Mouse (Mus musculus) embryo, embryonic 10.5 days (tissue): Measurements from ENCODE around the gene Sfta2.

Experiments used
- DNase-seq: peaks from one replicate; pipeline ENCODE4 v3.0.0-alpha.2; 2015; ENCODE audit warnings: low spot score

Gene Sfta2

DNA sequence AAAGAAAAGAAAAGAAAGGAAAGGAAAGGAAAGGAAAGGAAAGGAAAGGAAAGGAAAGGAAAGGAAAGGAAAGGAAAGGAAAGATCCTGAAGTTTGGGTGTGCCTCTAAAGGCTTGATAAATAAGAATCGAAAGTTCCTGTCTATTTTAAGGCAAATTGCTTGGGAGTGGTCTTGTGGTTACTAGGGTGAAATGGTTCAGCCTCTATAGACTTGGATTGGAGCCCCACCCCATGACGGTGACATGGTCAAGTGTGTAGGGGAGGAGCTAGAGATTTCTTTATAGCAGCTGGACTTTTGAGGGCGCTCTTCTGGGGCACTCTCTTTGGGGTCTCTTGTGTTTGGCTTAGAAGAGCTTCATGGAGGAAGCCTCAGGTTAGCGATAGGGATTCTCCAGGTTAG, 7.6 kb upstream of the Sfta2 start:
- no peak for DNase-seq

GRCm38 (mm10) chr17:35594456-35594855, 6.9 kb upstream of the Sfta2 start:
- no peak for DNase-seq

GRCm38 (mm10) chr17:35597399-35597798, 4.0 kb upstream of the Sfta2 start:
- no peak for DNase-seq

- DNase-seq: no peak
These were observed 496 bp downstream of the Sfta2 start for GRCm38 (mm10) chr17:35601736-35602354.

DNA sequence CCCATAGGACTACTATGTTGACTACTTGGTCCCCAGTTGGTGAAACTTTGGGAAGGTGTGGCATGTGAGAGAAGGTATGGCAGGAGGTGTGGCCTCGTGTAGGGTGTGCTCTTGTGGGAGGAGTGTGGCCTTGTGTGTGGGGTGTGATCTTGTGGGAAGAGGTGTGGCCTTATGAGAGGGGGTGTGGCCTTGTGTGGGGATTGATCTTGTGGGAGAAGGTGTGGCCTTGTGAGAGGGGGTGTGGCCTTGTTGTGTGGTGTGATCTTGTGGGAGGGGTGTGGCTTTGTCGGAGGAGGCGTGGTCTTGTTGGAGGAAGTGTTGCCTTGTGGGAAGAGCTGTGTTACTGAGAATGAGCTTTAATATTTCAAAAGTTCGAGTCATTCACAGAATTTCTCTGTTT, 15.8 kb downstream of the Sfta2 start:
- DNase-seq: no peak

GRCm38 (mm10) chr17:35626537-35626936, 25.2 kb downstream of the Sfta2 start, which contains the start of gene Gm9573:
TSS of gene Gm9573 (minus strand) at chr17:35626637.
- DNase-seq: no peak

DNA sequence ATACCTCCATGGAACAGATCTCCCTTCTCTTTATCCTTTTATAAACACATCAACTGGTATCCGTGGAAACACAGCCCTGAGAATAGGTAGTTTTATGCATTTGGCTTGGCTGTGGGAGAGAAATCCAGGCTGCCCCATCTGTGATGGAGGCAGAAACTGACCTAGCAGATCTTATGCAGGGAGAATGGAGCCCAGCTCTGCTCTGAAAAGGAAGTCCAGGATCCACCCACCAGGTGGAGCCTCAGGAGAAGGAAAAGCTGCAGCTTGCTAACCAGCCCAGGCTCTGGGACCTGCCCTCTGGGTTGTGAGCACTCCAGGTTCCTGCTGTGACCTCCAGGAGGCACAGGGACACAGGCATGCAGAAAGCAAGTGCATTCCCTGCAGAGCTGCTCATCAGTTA, 32.6 kb downstream of the Sfta2 start:
- DNase-seq: peak; percentile 58

- peak; percentile 15 for DNase-seq
These were observed 33.9 kb downstream of the Sfta2 start for GRCm38 (mm10) chr17:35635202-35635601.

DNA sequence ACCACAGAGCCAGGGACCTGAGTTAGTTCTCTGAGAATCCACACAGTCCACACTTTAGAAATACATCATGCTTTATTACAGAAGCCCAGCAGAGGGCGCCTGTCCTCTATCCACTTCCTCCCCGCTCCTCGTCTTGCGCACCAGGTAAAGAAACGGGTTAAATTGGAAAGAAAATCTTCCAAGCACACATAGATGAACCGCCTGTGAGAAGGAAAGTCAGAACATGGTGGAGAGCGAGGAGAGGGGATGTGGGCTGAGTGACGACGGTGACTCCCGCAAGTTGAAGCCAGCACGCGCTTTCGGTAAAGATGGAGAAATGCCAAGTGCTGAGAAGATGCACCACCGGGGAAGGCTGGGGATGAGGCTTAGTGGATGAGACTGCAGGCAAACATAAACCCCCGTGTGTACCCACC, 34.4 kb downstream of the Sfta2 start:
- DNase-seq: peak; percentile 87

DNA sequence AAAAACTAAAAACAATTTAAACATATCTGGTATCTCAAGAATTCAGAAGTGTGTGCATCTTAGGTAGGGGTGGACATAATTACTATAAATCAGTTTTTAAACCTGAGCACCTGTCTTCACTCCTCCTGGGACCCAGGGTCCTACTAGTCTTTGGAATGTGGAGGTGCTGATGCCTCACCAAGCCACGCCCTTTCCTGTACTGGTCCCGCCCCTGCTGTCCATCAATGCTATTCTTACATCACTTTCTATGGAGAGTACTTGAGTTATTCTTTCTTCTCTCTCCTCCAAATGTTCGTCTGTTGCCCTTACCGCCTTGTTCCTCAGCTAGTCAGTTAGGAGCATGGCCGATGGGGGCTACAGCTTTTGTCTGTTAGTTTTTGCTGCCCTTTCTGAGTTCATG, 35.0 kb downstream of the Sfta2 start:
- DNase-seq: peak; percentile 49

DNA sequence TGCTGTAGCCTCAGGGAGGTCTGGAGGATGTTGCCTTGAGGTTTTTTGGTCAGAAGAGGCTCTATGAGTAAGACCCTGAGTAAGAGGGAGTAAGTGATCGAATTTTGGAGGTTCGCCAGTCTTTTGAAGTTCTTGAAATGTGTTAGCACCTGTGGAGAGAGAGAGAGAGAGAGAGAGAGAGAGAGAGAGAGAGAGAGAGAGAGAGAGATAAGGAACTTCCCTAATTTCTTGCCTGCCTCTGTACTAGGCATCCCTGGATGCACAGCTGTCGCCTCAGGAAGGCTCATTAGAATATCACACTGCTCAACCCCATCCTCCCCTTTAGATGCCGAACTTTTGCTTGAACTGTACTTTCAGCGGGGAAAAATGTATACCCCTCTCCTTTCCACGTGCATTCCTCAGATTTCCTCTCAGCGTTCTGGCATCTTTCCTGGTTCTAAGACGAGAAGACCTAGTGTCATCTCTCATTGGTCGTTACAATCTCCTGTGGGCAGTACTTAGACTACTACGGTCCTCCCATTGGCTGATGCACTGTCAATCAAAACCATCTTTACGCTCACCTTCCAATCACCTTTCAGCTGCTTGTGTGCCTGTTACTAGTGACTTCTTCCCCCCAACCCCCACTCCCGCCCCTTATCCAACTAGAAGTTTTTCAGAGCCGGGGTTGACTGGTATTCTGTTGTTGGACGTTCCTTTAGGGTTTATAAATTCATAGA, 37.3 kb downstream of the Sfta2 start:
- DNase-seq: peak; percentile 87

GRCm38 (mm10) chr17:35639352-35639751, 38.0 kb downstream of the Sfta2 start:
- no peak for DNase-seq

GRCm38 (mm10) chr17:35643609-35644236, 42.4 kb downstream of the Sfta2 start, which contains the start of gene Mucl3:
TSS of gene Mucl3 (minus strand) at chr17:35643695.
- DNase-seq: no peak

DNA sequence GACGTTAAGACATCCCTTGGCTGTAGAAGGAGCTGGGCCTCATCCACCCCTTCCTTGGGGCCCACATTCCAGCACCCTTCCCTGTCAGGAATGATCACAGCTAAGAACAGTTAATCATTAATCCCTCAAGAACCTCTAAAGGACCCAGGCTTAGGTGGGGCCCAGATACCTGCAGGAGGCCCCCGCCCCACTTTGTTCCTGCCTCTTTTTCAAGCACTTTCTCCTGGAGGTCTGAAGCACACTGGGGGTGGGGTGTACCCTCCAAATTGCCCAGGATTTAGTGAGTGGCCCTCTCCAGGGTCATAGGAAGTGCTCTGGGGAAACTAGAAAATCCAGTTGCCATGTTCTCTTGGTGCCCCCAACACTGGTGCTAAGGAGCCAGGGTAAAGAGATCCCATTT, 48.1 kb downstream of the Sfta2 start:
- DNase-seq: no peak

DNA sequence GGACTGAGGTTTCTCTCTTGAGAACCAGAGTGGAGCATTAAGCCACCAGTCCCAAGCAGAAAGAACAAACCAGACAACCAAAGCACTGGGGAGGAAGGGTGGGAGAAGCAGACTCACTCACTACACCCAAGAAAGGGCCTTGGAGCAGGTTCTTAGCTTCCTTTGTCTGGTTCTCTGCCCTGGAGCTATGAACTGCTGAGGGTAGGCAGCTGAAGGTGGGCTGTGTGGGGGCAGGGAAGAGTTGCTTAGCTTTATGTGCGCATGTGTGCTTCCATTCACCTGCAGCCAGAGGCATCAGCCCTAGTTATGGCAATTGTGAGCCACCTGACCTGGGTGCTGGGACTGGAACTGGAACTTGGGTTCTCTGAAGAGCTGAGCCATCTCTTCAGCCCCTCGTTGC, 51.7 kb downstream of the Sfta2 start:
- no peak for DNase-seq

GRCm38 (mm10) chr17:35665957-35666515, 64.7 kb downstream of the Sfta2 start:
- no peak for DNase-seq

GRCm38 (mm10) chr17:35666851-35667256, 65.5 kb downstream of the Sfta2 start:
- peak; percentile 82 for DNase-seq

GRCm38 (mm10) chr17:35667334-35668065, 66.2 kb downstream of the Sfta2 start, which contains the start of gene Vars2:
TSS of gene Vars2 (minus strand) at chr17:35667592.
- DNase-seq: peak; percentile 96

DNA sequence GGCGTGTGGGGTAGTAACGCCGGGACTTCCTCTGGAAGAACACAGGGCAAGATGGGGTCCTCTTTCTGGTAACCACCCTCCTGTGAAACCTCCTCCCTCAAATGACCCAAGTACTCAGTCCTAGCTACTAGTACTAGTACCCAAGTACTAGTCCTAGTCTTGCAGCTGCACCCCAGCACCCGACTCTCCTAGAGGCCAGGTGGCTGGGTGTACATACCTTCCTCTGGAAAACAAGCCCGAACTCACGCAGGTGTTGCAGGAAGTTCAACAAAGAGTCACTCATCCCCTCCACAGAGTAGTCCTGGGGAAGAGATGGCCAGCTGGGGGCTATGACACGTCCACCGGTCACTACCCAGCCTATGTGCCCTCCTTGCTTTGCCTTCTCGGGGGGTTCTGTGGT, 68.4 kb downstream of the Sfta2 start:
- no peak for DNase-seq

DNA sequence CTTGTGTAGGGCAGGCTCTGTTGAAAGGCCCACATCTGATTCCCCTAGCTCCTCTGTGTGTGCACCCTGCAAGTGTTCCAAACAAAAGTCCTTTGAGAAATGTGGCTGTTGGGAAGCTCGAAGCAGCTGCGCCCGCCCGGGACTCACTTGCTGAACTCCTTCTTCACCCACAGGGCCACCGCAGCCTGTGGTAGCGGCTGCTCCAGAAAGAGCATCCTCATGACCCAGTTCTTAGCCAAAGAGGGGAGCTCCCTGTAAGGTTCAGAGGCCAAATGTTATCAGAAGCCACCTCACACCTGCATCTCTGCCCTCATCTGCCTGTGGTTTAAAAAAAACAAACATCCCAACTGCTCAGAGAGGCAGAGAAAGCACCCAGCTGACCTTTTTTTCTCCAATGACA, 70.5 kb downstream of the Sfta2 start:
- no peak for DNase-seq

- no peak for DNase-seq
These were observed 71.2 kb downstream of the Sfta2 start for GRCm38 (mm10) chr17:35672527-35672926.

- peak; percentile 98 for DNase-seq
These were observed 72.2 kb downstream of the Sfta2 start, which contains the start of gene Gtf2h4 for GRCm38 (mm10) chr17:35673416-35674035. TSS of gene Gtf2h4 (minus strand) at chr17:35673739.
